Mouse (Mus musculus): Measurements from ENCODE around the gene Capn15. TPM values are rescaled to one million over a fixed set of nuclear protein-coding genes. Genes with fewer than 3 reads are reported as not detected.

Gene Capn15
- polyA plus RNA-seq (2017; shearing (Covaris generic)) = 21.9 TPM

DNA sequence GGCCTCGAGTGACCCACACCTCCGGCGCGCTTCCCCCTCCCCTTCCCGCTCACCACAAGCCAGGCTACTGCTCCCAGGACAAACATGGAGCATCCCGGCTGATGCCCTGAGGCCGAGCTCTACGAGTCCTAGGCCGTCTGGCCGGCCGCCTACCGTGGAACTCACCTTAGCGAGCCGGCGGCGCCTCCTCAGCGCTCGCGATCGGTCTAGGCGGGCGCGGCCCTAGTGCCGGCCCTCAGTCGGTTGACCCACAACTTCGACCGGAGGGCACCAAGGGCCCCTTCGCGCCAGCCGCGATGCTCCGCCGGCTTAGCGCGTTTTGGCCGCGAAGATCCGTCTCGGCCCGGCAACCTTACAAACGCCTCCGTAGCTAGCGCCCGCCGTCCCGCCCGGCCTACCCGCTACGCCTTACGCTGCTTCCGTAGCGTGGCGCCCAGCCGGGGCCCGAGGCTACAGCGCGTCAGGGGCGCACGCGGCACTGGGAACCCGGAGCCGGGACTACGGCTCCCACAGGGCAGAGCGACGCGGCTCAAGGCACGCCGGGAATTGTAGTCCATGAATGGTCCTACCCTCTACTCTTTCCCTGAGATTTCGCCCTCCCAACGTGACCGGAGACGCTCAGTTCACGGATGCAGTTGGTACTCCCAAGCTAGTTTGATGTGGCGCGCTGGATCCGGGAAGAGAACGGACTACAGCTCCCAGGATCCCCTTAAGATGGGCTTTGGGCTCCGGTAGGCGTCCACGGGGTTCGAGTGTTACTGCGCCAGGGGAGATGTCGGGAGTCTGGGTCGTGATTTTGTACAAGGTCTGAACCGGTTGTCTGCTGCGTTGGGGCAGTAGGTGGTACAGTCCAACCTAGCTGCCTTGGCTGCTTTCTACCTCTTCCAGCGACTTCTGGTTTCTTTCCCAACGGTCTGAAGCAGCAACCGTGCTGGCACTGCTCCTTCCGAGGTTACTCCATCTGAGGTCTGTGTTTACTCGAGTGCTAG lies at the start of gene Capn15:
Capn15 (minus strand) TSS at position 491 of the 989 bp plus-strand sequence.

GRCm38 (mm10) chr17:25951803-25952623 lies 33.6 kb downstream of the Capn15 start, which contains the start of gene A930017K11Rik:
A930017K11Rik (minus strand) TSS chr17:25952565.

DNA sequence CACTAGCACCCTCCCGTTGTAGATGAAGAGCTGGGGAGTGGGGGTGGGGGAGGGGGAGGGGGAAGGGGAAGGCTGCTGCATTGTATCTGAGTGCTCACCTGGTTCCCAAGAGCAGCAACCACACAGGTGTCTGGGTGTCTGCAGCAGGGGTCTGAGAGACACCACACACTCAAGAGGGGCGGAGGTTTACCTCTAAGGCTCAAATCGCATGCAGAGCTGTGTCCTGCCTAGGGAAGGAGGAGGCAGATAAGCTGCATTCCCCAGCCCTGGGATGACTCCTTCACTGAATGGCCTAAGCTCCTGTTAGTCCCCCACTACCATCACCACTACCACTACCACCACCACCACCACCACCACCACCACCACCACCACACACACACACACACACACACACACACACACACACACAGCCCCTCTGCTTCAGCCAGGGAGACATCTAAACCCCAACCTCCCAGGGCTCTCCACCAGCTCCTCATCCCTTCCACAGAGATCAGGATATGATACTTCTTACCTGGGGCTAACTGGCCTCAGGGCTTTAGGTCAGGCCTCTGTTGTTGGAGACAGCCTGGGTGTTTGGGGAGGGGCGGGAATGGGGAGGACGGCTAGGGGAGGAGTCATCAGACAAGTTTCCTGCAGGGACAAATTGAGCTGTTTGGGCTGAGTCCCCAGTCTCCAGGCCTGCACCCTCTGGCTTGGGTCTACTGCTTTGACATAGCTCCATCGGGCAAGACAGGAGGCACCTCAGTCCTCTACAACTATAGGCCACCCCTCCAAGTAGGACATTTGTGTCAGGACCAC lies 41.0 kb downstream of the Capn15 start, which contains the start of the genes Pigq and Nhlrc4:
Pigq (minus strand) TSS at position 571 of the 798 bp plus-strand sequence.
Nhlrc4 (minus strand) TSS at position 596 of the 798 bp plus-strand sequence.

DNA sequence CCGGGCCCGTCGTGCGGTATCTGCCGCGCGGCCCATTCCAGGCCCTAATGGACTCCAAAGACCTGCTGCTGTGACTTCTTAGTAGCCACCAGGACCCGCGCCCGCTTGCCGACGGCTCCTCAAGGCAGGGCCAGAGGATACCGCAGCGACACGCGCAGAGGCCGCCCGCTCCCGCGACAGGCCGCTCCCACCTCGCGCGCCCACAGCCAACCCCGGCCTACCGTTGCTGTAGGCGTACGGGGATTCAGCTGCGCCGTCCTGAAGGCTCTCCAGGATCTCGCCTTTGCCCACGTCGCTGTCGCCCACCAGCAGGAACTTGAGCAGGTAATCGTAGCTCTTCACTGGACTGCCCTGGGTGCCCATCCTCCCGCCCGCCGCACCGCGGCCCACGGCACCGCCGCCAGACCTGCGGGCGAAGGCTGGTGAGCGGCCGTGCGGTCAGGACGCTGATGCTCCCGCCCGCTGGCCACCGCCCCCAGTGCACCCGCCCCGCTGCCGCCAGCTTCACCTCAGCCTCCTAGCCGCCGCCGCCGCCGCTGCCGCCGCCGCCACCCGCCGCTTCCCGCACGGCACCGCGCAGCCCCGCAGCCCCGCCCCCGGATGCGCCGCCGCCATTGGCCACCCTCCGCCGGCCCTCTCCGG lies 66.3 kb downstream of the Capn15 start, which contains the start of gene Rab40c:
Rab40c (minus strand) TSS at position 584 of the 642 bp plus-strand sequence.

Other genes with a start within 250 kb of the Capn15 start
- not detected for gene Mslnl, start 249.8 kb downstream of the Capn15 start, polyA plus RNA-seq (2017; shearing (Covaris generic))
- not detected for gene Msln, start 231.4 kb downstream of the Capn15 start, polyA plus RNA-seq (2017; shearing (Covaris generic))
- 15.6 TPM for gene Narfl, start 212.0 kb downstream of the Capn15 start, polyA plus RNA-seq (2017; shearing (Covaris generic))
- gene Haghl, start 200.1 kb downstream of the Capn15 start, polyA plus RNA-seq (2017; shearing (Covaris generic)) = 23.1 TPM
- 0.29 TPM for gene Ccdc78, start 199.2 kb downstream of the Capn15 start, polyA plus RNA-seq (2017; shearing (Covaris generic))
- gene Fam173a, start 192.9 kb downstream of the Capn15 start, polyA plus RNA-seq (2017; shearing (Covaris generic)) = 125 TPM
- not detected for gene AC134908.4, start 190.1 kb downstream of the Capn15 start, polyA plus RNA-seq (2017; shearing (Covaris generic))
- 28.1 TPM for gene Metrn, start 188.7 kb downstream of the Capn15 start, polyA plus RNA-seq (2017; shearing (Covaris generic))
- gene Fbxl16, start 176.7 kb downstream of the Capn15 start, polyA plus RNA-seq (2017; shearing (Covaris generic)) = not detected
- gene Wdr24, start 162.2 kb downstream of the Capn15 start, polyA plus RNA-seq (2017; shearing (Covaris generic)) = 19.3 TPM
- 18.3 TPM for gene Jmjd8, start 156.9 kb downstream of the Capn15 start, polyA plus RNA-seq (2017; shearing (Covaris generic))
- 126 TPM for gene Stub1, start 152.4 kb downstream of the Capn15 start, polyA plus RNA-seq (2017; shearing (Covaris generic))
- not detected for gene Rhbdl1, start 148.5 kb downstream of the Capn15 start, polyA plus RNA-seq (2017; shearing (Covaris generic))
- gene Gm20683, start 144.0 kb downstream of the Capn15 start, polyA plus RNA-seq (2017; shearing (Covaris generic)) = 1.9 TPM
- 27.1 TPM for gene Rhot2, start 140.9 kb downstream of the Capn15 start, polyA plus RNA-seq (2017; shearing (Covaris generic))
- gene Wdr90, start 124.3 kb downstream of the Capn15 start, polyA plus RNA-seq (2017; shearing (Covaris generic)) = 20.9 TPM
- 18.5 TPM for gene Mcrip2, start 117.0 kb downstream of the Capn15 start, polyA plus RNA-seq (2017; shearing (Covaris generic))
- gene Mettl26, start 110.7 kb downstream of the Capn15 start, polyA plus RNA-seq (2017; shearing (Covaris generic)) = 41.5 TPM
- 0.21 TPM for gene Wfikkn1, start 104.9 kb downstream of the Capn15 start, polyA plus RNA-seq (2017; shearing (Covaris generic))
- 17.2 TPM for gene Rab40c, start 66.1 kb downstream of the Capn15 start, polyA plus RNA-seq (2017; shearing (Covaris generic))
- 39.1 TPM for gene Pigq, start 40.9 kb downstream of the Capn15 start, polyA plus RNA-seq (2017; shearing (Covaris generic))
- not detected for gene Nhlrc4, start 40.8 kb downstream of the Capn15 start, polyA plus RNA-seq (2017; shearing (Covaris generic))
- not detected for gene A930017K11Rik, start 33.2 kb downstream of the Capn15 start, polyA plus RNA-seq (2017; shearing (Covaris generic))
- gene Rab11fip3, start 83.8 kb upstream of the Capn15 start, polyA plus RNA-seq (2017; shearing (Covaris generic)) = 20.2 TPM
- gene Decr2, start 104.5 kb upstream of the Capn15 start, polyA plus RNA-seq (2017; shearing (Covaris generic)) = 20.8 TPM
- gene Nme4, start 109.8 kb upstream of the Capn15 start, polyA plus RNA-seq (2017; shearing (Covaris generic)) = 16.4 TPM
- 35.2 TPM for gene Tmem8, start 127.5 kb upstream of the Capn15 start, polyA plus RNA-seq (2017; shearing (Covaris generic))
- gene Mrpl28, start 137.7 kb upstream of the Capn15 start, polyA plus RNA-seq (2017; shearing (Covaris generic)) = 42.2 TPM
- gene Axin1, start 152.9 kb upstream of the Capn15 start, polyA plus RNA-seq (2017; shearing (Covaris generic)) = 119 TPM
- gene Pdia2, start 213.3 kb upstream of the Capn15 start, polyA plus RNA-seq (2017; shearing (Covaris generic)) = not detected
- 17.1 TPM for gene Rgs11, start 217.2 kb upstream of the Capn15 start, polyA plus RNA-seq (2017; shearing (Covaris generic))
- not detected for gene Arhgdig, start 222.0 kb upstream of the Capn15 start, polyA plus RNA-seq (2017; shearing (Covaris generic))